In the genomic region with DNA sequence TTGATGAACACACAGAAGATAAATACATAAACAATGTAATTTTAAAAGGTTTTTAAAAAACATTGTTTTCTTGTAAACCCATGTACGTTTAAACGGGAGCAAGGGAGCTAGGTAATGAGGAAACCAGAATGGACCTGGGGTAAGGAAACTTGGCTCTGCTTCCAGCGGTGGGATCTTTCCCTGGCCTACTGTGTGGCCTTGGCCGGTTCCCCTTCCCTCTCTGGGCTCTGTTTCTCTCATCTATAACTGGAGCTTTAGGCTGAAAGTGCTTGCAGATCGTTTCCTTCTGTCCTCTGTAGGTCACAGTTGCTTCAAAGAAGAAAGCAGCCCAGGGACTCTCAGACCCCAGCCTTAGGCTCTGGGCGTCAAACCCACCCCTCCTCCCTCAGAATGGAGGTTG, we compare ENCODE assay signal across 20 mouse cellular contexts.
DNase-seq lines count a peak whose midpoint lies in the region; ATAC-seq and TF ChIP-seq lines count a peak whose summit lies in the region.
"Had no signal": no experiment of that assay in that cellular context is flagged by ENCODE, and none has a peak within 500 bp of the region (broad histone marks: within the 10 kb centered on the region; RNA-seq: fewer than 3 reads in every experiment).

No protein-coding gene starts in this region.

- no peak overlapping the region for H3K4me3 ChIP-seq in intestine, embryonic 15.5 days (replicated peaks)
- no peak overlapping the region for H3K4me3 ChIP-seq in intestine, postnatal 0 days (ENCODE audit: low read depth, low read length)
- no peak overlapping the region for H3K4me3 ChIP-seq in embryonic facial prominence, embryonic 12.5 days
- no peak overlapping the region for H3K4me3 ChIP-seq in embryonic facial prominence, embryonic 15.5 days (replicated peaks)
- no peak overlapping the region for H3K4me3 ChIP-seq in stomach, embryonic 14.5 days (ENCODE audit: low read depth, low read length)
- no peak overlapping the region for H3K4me3 ChIP-seq in cerebellum, adult 2 months (replicated peaks; ENCODE audit: insufficient read depth, low read depth, low read length)
- H3K4me3 ChIP-seq: heart, adult 2 months; hindbrain, embryonic 12.5 days; midbrain, embryonic 15.5 days; myocyte had no signal

- no peak overlapping the region for H3K9ac ChIP-seq in intestine, embryonic 15.5 days
- H3K9ac ChIP-seq in intestine, postnatal 0 days (ENCODE audit: low read depth, low read length): no peak overlapping the region
- no peak overlapping the region for H3K9ac ChIP-seq in embryonic facial prominence, embryonic 12.5 days
- no peak overlapping the region for H3K9ac ChIP-seq in embryonic facial prominence, embryonic 15.5 days
- H3K9ac ChIP-seq in stomach, embryonic 14.5 days (replicated peaks; ENCODE audit: low read depth, low read length): no peak overlapping the region
- H3K9ac ChIP-seq: hindbrain, embryonic 12.5 days; midbrain, embryonic 15.5 days had no signal

- H3K4me2 ChIP-seq in intestine, embryonic 15.5 days (replicated peaks): no peak overlapping the region
- H3K4me2 ChIP-seq in intestine, postnatal 0 days (replicated peaks; ENCODE audit: low read depth): no peak overlapping the region
- no peak overlapping the region for H3K4me2 ChIP-seq in embryonic facial prominence, embryonic 12.5 days (replicated peaks)
- H3K4me2 ChIP-seq in embryonic facial prominence, embryonic 15.5 days (replicated peaks): no peak overlapping the region
- no peak overlapping the region for H3K4me2 ChIP-seq in stomach, embryonic 14.5 days (replicated peaks; ENCODE audit: low read depth, low read length)
- H3K4me2 ChIP-seq: hindbrain, embryonic 12.5 days; midbrain, embryonic 15.5 days had no signal

- no peaks in the 10 kb centered on the region for H3K36me3 ChIP-seq in intestine, embryonic 15.5 days
- H3K36me3 ChIP-seq in intestine, postnatal 0 days (ENCODE audit: control insufficient read depth, insufficient read depth): no peaks in the 10 kb centered on the region
- H3K36me3 ChIP-seq in embryonic facial prominence, embryonic 12.5 days: no peaks in the 10 kb centered on the region
- no peaks in the 10 kb centered on the region for H3K36me3 ChIP-seq in embryonic facial prominence, embryonic 15.5 days
- no peaks in the 10 kb centered on the region for H3K36me3 ChIP-seq in stomach, embryonic 14.5 days (ENCODE audit: control insufficient read depth, insufficient read depth, low read length)
- H3K36me3 ChIP-seq: hindbrain, embryonic 12.5 days; midbrain, embryonic 15.5 days had no signal

- H3K27ac ChIP-seq in intestine, embryonic 15.5 days: peak overlapping the region; percentile 15; the same call in 1 of the 2 replicates
- H3K27ac ChIP-seq in intestine, postnatal 0 days (ENCODE audit: low read depth, low read length): no peak overlapping the region
- peak overlapping the region; percentile 70; the same call in 1 of the 2 replicates for H3K27ac ChIP-seq in embryonic facial prominence, embryonic 12.5 days
- H3K27ac ChIP-seq in embryonic facial prominence, embryonic 15.5 days (replicated peaks): peak overlapping the region; percentile 75
- peak overlapping the region; percentile 7; the same call in 1 of the 2 replicates for H3K27ac ChIP-seq in stomach, embryonic 14.5 days (ENCODE audit: low read length)
- H3K27ac ChIP-seq in cerebellum, adult 2 months (ENCODE audit: insufficient read depth, low read length): no peak overlapping the region
- H3K27ac ChIP-seq: heart, adult 2 months; hindbrain, embryonic 12.5 days; midbrain, embryonic 15.5 days had no signal

- WGBS in intestine, embryonic 15.5 days: 64% methylated on average over 6 of the region's 6 CpGs
- 74% methylated on average over 6 of the region's 6 CpGs for WGBS in intestine, postnatal 0 days
- 63% methylated on average over 6 of the region's 6 CpGs for WGBS in embryonic facial prominence, embryonic 12.5 days
- 55% methylated on average over 6 of the region's 6 CpGs for WGBS in embryonic facial prominence, embryonic 15.5 days
- 62% methylated on average over 6 of the region's 6 CpGs for WGBS in stomach, embryonic 14.5 days
- 87% methylated on average over 6 of the region's 6 CpGs for WGBS in cerebellum, adult 2 months

- ATAC-seq in intestine, embryonic 15.5 days: no peak
- ATAC-seq in intestine, postnatal 0 days: no peak
- ATAC-seq in embryonic facial prominence, embryonic 12.5 days (ENCODE audit: insufficient number of reproducible peaks, insufficient read depth, low FRiP score, low TSS enrichment): no peak
- ATAC-seq in embryonic facial prominence, embryonic 15.5 days (ENCODE audit: insufficient number of reproducible peaks, low FRiP score, low TSS enrichment, low read depth): no peak
- no peak for ATAC-seq in stomach, embryonic 14.5 days (ENCODE audit: insufficient number of reproducible peaks, insufficient read depth, low FRiP score, low read depth)
- ATAC-seq: forebrain, embryonic 16.5 days; inflammation-experienced regulatory T-cells, adult 6 months; midbrain, embryonic 15.5 days had no signal

- no peak for TF ChIP-seq CTCF in intestine, postnatal 0 days (IDR thresholded peaks at IDR 0.05; ENCODE audit: low read depth)
- TF ChIP-seq CTCF in cerebellum, adult 2 months (IDR thresholded peaks at IDR 0.05; ENCODE audit: borderline replicate concordance, insufficient read depth, low read depth, low read length): no peak

- no peaks in the 10 kb centered on the region for H3K27me3 ChIP-seq in intestine, embryonic 15.5 days (replicated peaks)
- H3K27me3 ChIP-seq in intestine, postnatal 0 days (replicated peaks; ENCODE audit: control insufficient read depth, insufficient read depth, low read length): no peaks in the 10 kb centered on the region
- H3K27me3 ChIP-seq in embryonic facial prominence, embryonic 12.5 days: no peaks in the 10 kb centered on the region
- no peaks in the 10 kb centered on the region for H3K27me3 ChIP-seq in embryonic facial prominence, embryonic 15.5 days
- no peaks in the 10 kb centered on the region for H3K27me3 ChIP-seq in stomach, embryonic 14.5 days (ENCODE audit: control insufficient read depth, insufficient read depth, low read length)
- no peaks in the 10 kb centered on the region for H3K27me3 ChIP-seq in cerebellum, adult 2 months (ENCODE audit: control insufficient read depth, insufficient read depth, low read length)
- H3K27me3 ChIP-seq: hindbrain, embryonic 12.5 days; midbrain, embryonic 15.5 days had no signal

- no peaks in the 10 kb centered on the region for H3K9me3 ChIP-seq in intestine, embryonic 15.5 days
- no peaks in the 10 kb centered on the region for H3K9me3 ChIP-seq in intestine, postnatal 0 days (ENCODE audit: control insufficient read depth)
- no peaks in the 10 kb centered on the region for H3K9me3 ChIP-seq in embryonic facial prominence, embryonic 12.5 days
- H3K9me3 ChIP-seq in embryonic facial prominence, embryonic 15.5 days (replicated peaks): no peaks in the 10 kb centered on the region
- H3K9me3 ChIP-seq in stomach, embryonic 14.5 days (ENCODE audit: control insufficient read depth, low read depth, low read length): no peaks in the 10 kb centered on the region
- H3K9me3 ChIP-seq: hindbrain, embryonic 12.5 days; midbrain, embryonic 15.5 days had no signal

- no peak for TF ChIP-seq POLR2A in cerebellum, adult 2 months (IDR thresholded peaks at IDR 0.05; ENCODE audit: borderline replicate concordance, insufficient read depth, low read length)

- no peak for DNase-seq in cerebellum, adult 2 months
- DNase-seq in frontal cortex, adult 2 months (ENCODE audit: extremely low spot score in 1 of 2, low spot score in 1 of 2): no peak
- DNase-seq: cerebellum, adult 18-20 months; gastrocnemius, postnatal 14 days; heart, adult 2 months; lung, adult 18-20 months; lung, postnatal 36 days; retina, postnatal 1 day; right cerebral cortex, postnatal 4 days; thymus, postnatal 14 days had no signal

- H3K4me1 ChIP-seq in intestine, embryonic 15.5 days (replicated peaks): peaks cover 6% of the 10 kb centered on the region; the same call in 1 of the 2 replicates
- H3K4me1 ChIP-seq in intestine, postnatal 0 days (replicated peaks; ENCODE audit: control insufficient read depth, insufficient read depth, low read length): no peaks in the 10 kb centered on the region; the same call in 1 of the 2 replicates
- H3K4me1 ChIP-seq in embryonic facial prominence, embryonic 12.5 days: peaks cover 21% of the 10 kb centered on the region
- H3K4me1 ChIP-seq in embryonic facial prominence, embryonic 15.5 days: peaks cover 18% of the 10 kb centered on the region
- peaks cover 19% of the 10 kb centered on the region for H3K4me1 ChIP-seq in stomach, embryonic 14.5 days (ENCODE audit: control insufficient read depth, insufficient read depth, low read length)
- no peaks in the 10 kb centered on the region for H3K4me1 ChIP-seq in cerebellum, adult 2 months (ENCODE audit: control insufficient read depth, insufficient read depth, low read length)
- H3K4me1 ChIP-seq: hindbrain, embryonic 12.5 days; midbrain, embryonic 15.5 days had no signal

Comparison
In these comparisons a context has a peak if more than half of its experiments do, and no peak if none do; other contexts are left out.
1. H3K27ac ChIP-seq: peak in intestine, embryonic 15.5 days (single experiment), embryonic facial prominence, embryonic 12.5 days (single experiment), embryonic facial prominence, embryonic 15.5 days (single experiment) and stomach, embryonic 14.5 days (single experiment); none in intestine, postnatal 0 days (single experiment) and cerebellum, adult 2 months (single experiment).